Mouse (Mus musculus): ENCODE data around the gene Nppa.

DNA sequence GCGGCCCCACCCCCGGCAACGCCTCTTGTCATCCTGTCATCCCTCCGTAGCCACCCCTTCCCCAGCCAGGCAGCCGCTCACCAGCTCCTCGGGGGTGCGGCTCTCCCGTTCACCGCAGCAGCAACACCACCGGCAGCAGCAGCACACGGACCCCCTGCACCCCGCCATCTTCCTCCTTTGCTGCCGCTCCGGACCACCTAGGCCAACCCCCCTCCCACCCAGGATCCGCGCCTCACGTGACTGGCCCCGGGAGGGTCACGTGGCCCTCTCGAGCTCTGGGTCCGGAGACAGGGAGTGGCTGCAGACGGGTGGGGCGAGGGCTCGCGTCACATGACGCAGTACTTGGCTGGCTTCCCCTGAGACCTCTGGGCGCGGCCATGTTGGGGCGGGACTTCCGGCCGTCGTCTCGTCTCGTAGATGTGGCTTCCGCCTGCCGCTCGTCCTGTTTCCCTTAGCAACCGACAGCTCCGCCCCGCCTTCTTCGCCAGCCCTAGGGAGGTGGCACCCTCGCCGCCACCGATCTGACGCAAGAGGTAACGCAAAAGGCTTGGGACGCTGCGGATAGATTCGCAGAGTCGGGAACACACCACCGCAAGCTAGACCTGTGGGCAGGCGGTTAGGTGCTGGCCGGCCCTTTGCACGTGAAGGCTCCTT is 38.2 kb downstream of the Nppa start, which contains the start of the genes Clcn6 and Mthfr:
- no peak for TF ChIP-seq CTCF (IDR thresholded peaks at IDR 0.05; ENCODE audit: extremely low read depth, insufficient read depth, insufficient read length, insufficient replicate concordance)
- TF ChIP-seq POLR2A (IDR thresholded peaks at IDR 0.05; ENCODE audit: low read depth, low read length) = no peak; the same call in 1 of the 2 replicates
